Mouse (Mus musculus): ENCODE measurements around the gene 4930402H24Rik. TPM values are rescaled to one million over a fixed set of nuclear protein-coding genes. Genes with fewer than 3 reads are reported as not detected.

4930402H24Rik gene
- polyA plus RNA-seq, 1 experiment, result 12.1 TPM

DNA sequence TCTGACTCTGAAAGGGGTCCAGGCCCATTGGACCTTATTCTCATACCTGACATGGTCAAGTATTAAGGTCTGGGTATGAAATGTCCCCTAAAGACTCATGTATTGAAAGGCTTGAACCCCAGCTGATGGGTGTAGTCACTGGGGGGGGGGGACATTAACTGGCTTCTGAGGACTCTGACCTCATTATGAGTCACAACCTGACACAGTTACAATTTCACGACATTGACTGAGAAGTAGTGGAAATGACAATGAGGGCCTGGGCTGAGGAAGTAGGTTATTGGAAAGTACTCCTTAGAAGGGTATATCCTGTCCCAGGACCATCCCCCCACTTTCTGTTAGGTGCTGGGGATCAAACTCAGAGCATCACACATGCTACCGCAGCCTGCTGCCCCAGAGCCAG lies 217.2 kb downstream of the 4930402H24Rik start:
- Histone ChIP-seq H3K27ac (ENCODE audit: insufficient read depth, low read length) (no peak overlapping the region), H3K36me3 (ENCODE audit: control insufficient read depth, insufficient read depth, low read length) (no peaks in the 10 kb centered on the region), H3K4me1 (ENCODE audit: control insufficient read depth, insufficient read depth, insufficient read length) (no peaks in the 10 kb centered on the region), H3K4me3 (ENCODE audit: extremely low read depth, insufficient read depth, insufficient read length) (no peak overlapping the region), H3K27me3 (ENCODE audit: control insufficient read depth, insufficient read depth, low read length) (no peaks in the 10 kb centered on the region)
- no peak for DNase-seq (ENCODE audit: low read depth in 1 of 2, low spot score in 2 of 2)
- 64% methylated on average over 2 of the region's 2 CpGs for WGBS
- TF ChIP-seq CTCF (IDR thresholded peaks at IDR 0.05; ENCODE audit: extremely low read depth, insufficient read depth, insufficient read length, insufficient replicate concordance), result no peak
- TF ChIP-seq POLR2A (IDR thresholded peaks at IDR 0.05; ENCODE audit: low read depth, low read length), result no peak

DNA sequence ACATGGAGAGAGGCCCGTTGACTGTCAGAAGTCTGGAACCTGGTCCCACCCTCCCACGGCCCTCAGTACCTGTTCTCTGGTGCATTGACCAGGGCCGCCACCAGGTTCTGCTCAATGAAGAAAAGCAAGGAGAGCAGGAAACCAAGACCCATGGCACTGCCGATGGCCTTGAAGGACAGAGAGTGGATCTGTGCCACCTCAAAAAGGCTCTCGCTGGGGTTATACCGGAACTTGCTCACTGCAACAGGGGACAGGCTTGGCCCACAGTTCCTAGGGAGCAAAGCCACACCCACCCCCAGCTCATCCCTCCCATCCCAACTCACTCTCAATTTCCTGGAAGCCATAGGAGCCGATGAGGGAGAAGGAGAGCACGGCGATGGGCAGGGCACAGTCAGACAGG lies 220.8 kb downstream of the 4930402H24Rik start:
- Histone ChIP-seq H3K27me3 (ENCODE audit: control insufficient read depth, insufficient read depth, low read length) (no peaks in the 10 kb centered on the region), H3K27ac (ENCODE audit: insufficient read depth, low read length) (no peak overlapping the region), H3K36me3 (ENCODE audit: control insufficient read depth, insufficient read depth, low read length) (peaks cover 8% of the 10 kb centered on the region; the same call in 1 of the 2 replicates), H3K4me3 (ENCODE audit: extremely low read depth, insufficient read depth, insufficient read length) (no peak overlapping the region), H3K4me1 (ENCODE audit: control insufficient read depth, insufficient read depth, insufficient read length) (no peaks in the 10 kb centered on the region)
- WGBS, result 90% methylated on average over 9 of the region's 9 CpGs
- no peak for DNase-seq (ENCODE audit: low read depth in 1 of 2, low spot score in 2 of 2)
- no peak for TF ChIP-seq POLR2A (IDR thresholded peaks at IDR 0.05; ENCODE audit: low read depth, low read length)

DNA sequence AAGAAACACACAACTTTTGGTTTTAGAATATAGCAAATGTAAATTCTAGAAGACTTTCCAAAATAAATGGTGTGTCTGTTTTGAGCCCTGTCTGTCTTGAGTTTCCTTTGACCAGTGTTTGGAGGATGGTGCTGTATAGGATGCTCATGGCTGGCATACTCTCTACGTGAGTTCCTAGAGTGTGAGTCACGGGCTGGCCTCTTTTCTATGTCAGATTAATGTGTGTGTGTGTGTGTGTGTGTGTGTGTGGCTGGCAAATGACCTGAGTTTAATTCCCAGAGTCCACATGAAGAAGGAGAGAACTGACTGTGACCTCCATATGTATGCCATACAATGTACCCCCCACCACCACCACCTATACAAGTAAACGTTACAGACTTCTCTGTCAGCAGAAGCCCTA lies 224.7 kb downstream of the 4930402H24Rik start:
- H3K4me3 ChIP-seq (ENCODE audit: extremely low read depth, insufficient read depth, insufficient read length), result no peak overlapping the region
- H3K27ac ChIP-seq (ENCODE audit: insufficient read depth, low read length), result no peak overlapping the region
- no peaks in the 10 kb centered on the region for H3K4me1 ChIP-seq (ENCODE audit: control insufficient read depth, insufficient read depth, insufficient read length)
- H3K27me3 ChIP-seq (ENCODE audit: control insufficient read depth, insufficient read depth, low read length), result no peaks in the 10 kb centered on the region
- DNase-seq (ENCODE audit: low read depth in 1 of 2, low spot score in 2 of 2), result no peak
- 88% methylated on average over 3 of the region's 3 CpGs for WGBS
- H3K36me3 ChIP-seq (ENCODE audit: control insufficient read depth, insufficient read depth, low read length), result peaks cover 20% of the 10 kb centered on the region
- no peak for TF ChIP-seq CTCF (IDR thresholded peaks at IDR 0.05; ENCODE audit: extremely low read depth, insufficient read depth, insufficient read length, insufficient replicate concordance)
- no peak for TF ChIP-seq POLR2A (IDR thresholded peaks at IDR 0.05; ENCODE audit: low read depth, low read length)

DNA sequence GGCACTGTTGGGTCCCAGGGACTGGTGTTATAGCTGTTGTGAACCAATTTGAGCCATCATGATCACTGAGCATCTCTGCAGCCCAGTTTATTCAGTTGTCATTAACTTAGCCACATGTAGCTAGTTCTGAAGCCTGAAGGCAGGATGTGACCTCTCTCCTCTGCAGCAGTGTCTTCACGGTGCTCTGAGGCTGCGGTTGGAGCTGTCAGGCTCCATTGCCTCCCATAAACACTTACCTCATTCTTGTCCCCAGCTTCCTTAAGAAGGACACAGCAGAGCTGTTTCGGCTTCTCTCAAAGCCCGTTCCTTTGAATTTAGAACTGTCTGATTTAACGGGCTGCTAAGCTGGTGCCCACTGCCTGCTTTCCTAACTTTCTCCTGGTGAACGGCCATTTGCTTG lies 226.3 kb downstream of the 4930402H24Rik start:
- Histone ChIP-seq H3K4me3 (ENCODE audit: extremely low read depth, insufficient read depth, insufficient read length) (no peak overlapping the region), H3K36me3 (ENCODE audit: control insufficient read depth, insufficient read depth, low read length) (peaks cover 33% of the 10 kb centered on the region), H3K27me3 (ENCODE audit: control insufficient read depth, insufficient read depth, low read length) (no peaks in the 10 kb centered on the region), H3K4me1 (ENCODE audit: control insufficient read depth, insufficient read depth, insufficient read length) (no peaks in the 10 kb centered on the region), H3K27ac (ENCODE audit: insufficient read depth, low read length) (peak overlapping the region; percentile 24; the same call in 1 of the 2 replicates)
- TF ChIP-seq POLR2A (IDR thresholded peaks at IDR 0.05; ENCODE audit: low read depth, low read length), result no peak
- TF ChIP-seq CTCF (IDR thresholded peaks at IDR 0.05; ENCODE audit: extremely low read depth, insufficient read depth, insufficient read length, insufficient replicate concordance), result no peak
- DNase-seq (ENCODE audit: low read depth in 1 of 2, low spot score in 2 of 2), result no peak
- WGBS, result 90% methylated on average over 6 of the region's 6 CpGs

DNA sequence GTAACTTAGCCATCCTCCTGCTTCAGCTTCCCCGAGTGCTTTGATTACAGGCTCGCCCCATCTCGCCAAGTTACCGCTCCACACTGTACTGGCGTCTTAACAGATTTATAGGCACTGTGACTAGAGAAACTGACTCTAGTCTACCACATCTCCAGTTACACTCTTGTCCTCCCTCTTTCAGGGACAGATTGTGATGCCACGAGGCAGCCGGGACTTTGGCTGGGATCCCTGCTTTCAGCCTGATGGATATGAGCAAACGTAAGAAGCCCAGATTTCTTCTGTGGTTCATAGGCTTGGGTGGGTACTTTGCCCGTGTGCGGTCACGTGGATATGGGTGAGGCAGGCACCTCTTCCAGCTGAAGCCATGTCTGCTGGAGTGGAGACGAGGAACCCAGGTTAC lies 227.1 kb downstream of the 4930402H24Rik start:
- Histone ChIP-seq H3K36me3 (ENCODE audit: control insufficient read depth, insufficient read depth, low read length) (peaks cover 38% of the 10 kb centered on the region), H3K27me3 (ENCODE audit: control insufficient read depth, insufficient read depth, low read length) (no peaks in the 10 kb centered on the region), H3K27ac (ENCODE audit: insufficient read depth, low read length) (no peak overlapping the region), H3K4me3 (ENCODE audit: extremely low read depth, insufficient read depth, insufficient read length) (no peak overlapping the region), H3K4me1 (ENCODE audit: control insufficient read depth, insufficient read depth, insufficient read length) (no peaks in the 10 kb centered on the region)
- no peak for TF ChIP-seq CTCF (IDR thresholded peaks at IDR 0.05; ENCODE audit: extremely low read depth, insufficient read depth, insufficient read length, insufficient replicate concordance)
- TF ChIP-seq POLR2A (IDR thresholded peaks at IDR 0.05; ENCODE audit: low read depth, low read length), result no peak
- WGBS, result 98% methylated on average over 12 of the region's 12 CpGs
- no peak for DNase-seq (ENCODE audit: low read depth in 1 of 2, low spot score in 2 of 2)

DNA sequence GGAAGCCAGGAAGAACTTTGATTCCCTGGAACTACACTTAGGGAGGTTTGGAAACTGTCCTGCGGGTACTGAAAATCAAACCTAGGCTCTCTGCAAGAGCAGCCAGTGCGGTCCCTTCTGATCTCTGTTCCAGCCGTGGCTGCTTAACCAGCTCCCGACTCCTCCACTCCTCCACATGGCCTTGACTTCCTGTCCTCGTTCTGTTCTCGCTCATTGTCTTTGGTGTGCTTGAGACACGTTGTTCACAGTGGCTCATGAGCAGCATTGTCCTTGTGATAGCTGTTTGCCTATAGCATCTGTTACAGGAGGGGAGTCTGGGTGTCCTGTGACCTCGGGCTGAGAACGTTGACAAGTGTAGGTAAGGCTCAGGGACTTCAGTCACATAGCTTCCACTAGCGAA lies 229.0 kb downstream of the 4930402H24Rik start:
- Histone ChIP-seq H3K4me1 (ENCODE audit: control insufficient read depth, insufficient read depth, insufficient read length) (no peaks in the 10 kb centered on the region), H3K36me3 (ENCODE audit: control insufficient read depth, insufficient read depth, low read length) (peaks cover 41% of the 10 kb centered on the region), H3K4me3 (ENCODE audit: extremely low read depth, insufficient read depth, insufficient read length) (no peak overlapping the region), H3K27me3 (ENCODE audit: control insufficient read depth, insufficient read depth, low read length) (no peaks in the 10 kb centered on the region), H3K27ac (ENCODE audit: insufficient read depth, low read length) (no peak overlapping the region)
- WGBS, result 89% methylated on average over 10 of the region's 10 CpGs
- TF ChIP-seq POLR2A (IDR thresholded peaks at IDR 0.05; ENCODE audit: low read depth, low read length), result no peak
- TF ChIP-seq CTCF (IDR thresholded peaks at IDR 0.05; ENCODE audit: extremely low read depth, insufficient read depth, insufficient read length, insufficient replicate concordance), result no peak
- DNase-seq (ENCODE audit: low read depth in 1 of 2, low spot score in 2 of 2), result no peak

DNA sequence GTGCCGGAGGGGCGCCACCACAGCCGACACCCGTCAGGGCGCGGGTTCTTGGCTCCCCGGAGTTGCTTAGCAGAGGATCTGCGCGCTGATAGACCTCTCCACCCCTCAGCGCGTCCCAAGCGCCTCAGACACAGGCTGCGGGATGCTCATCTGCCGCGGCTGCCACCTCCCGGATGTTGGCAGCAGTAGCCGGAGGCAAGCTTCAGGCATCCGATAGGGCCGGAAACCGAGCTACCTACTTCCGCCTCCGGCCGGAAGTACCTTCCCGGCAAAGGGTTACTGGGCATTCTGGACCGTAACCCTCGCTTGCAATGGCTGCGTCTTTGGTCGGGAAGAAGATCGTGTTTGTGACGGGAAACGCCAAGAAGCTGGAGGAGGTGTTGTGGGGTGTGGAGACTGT lies 238.6 kb downstream of the 4930402H24Rik start, which contains the start of gene Itpa:
Itpa (plus strand) TSS at position 52 of the 400 bp plus-strand sequence.
- H3K4me3 ChIP-seq (ENCODE audit: extremely low read depth, insufficient read depth, insufficient read length), result peak within 1 kb of the TSS; percentile 77
- H3K4me1 ChIP-seq (ENCODE audit: control insufficient read depth, insufficient read depth, insufficient read length), result peaks cover 11% of the 10 kb centered on the region; the same call in 1 of the 2 replicates

More for the DNA sequence above, 238.6 kb downstream of the 4930402H24Rik start, which contains the start of gene Itpa:
- Histone ChIP-seq H3K27ac (ENCODE audit: insufficient read depth, low read length) (peak within 1 kb of the TSS; percentile 76), H3K36me3 (ENCODE audit: control insufficient read depth, insufficient read depth, low read length) (peaks cover 8% of the 10 kb centered on the region), H3K27me3 (ENCODE audit: control insufficient read depth, insufficient read depth, low read length) (no peaks in the 10 kb centered on the region)
- peak; percentile 70 to 85 for DNase-seq (ENCODE audit: low read depth in 1 of 2, low spot score in 2 of 2)
- under 1% methylated on average over 31 of the region's 31 CpGs for WGBS
- TF ChIP-seq POLR2A (IDR thresholded peaks at IDR 0.05; ENCODE audit: low read depth, low read length) (peak; percentile 21; the same call in 1 of the 2 replicates), CTCF (IDR thresholded peaks at IDR 0.05; ENCODE audit: extremely low read depth, insufficient read depth, insufficient read length, insufficient replicate concordance) (peak; percentile 46; the same call in 1 of the 2 replicates)

Data from spleen, adult 2 months (tissue).